Mouse (Mus musculus) CH12.LX (cell line): ENCODE measurements at regions not wholly inside any gene's neighbourhood (a gene's known extent, or its start where the extent isn't known, plus 50 kb on each side); places are given as distances from the start of the nearest gene placed in this dataset.

Experiments
- DNase-seq: peaks from one replicate; pipeline ENCODE4 v3.0.0-alpha.2; 2013; ENCODE audit errors: extremely low read depth
- H3K27ac ChIP-seq: 2 replicates; pipeline ENCODE4 v1.5.1; 2012; ENCODE audit warnings: low read depth, mild to moderate bottlenecking, control low read depth, moderate library complexity; ENCODE audit not compliant: insufficient read depth
- H3K27me3 ChIP-seq: replicated peaks from 2 replicates; pipeline ENCODE3; 2012; ENCODE audit warnings: inconsistent platforms
- H3K36me3 ChIP-seq, 2 experiments: replicated peaks in 1 of 2; 2 replicates each; pipeline versions ENCODE3 to v1.6.1; 2012; ENCODE audit warnings: inconsistent platforms in 1 of 2, low read length in 1 of 2, mild to moderate bottlenecking in 1 of 2, mixed read lengths in 1 of 2, moderate library complexity in 1 of 2; ENCODE audit not compliant: control insufficient read depth in 1 of 2, insufficient read depth in 1 of 2
- H3K4me1 ChIP-seq, 2 experiments: 2 replicates each; pipeline ENCODE4 v1.6.1; 2012; ENCODE audit warnings: inconsistent platforms in 1 of 2, moderate library complexity in 1 of 2; ENCODE audit not compliant: insufficient read depth in 2 of 2, control insufficient read depth in 1 of 2
- H3K4me2 ChIP-seq: 2 replicates; pipeline ENCODE4 v1.6.1; 2012; ENCODE audit warnings: low read depth, mild to moderate bottlenecking, control low read depth; ENCODE audit not compliant: poor library complexity, insufficient read depth, severe bottlenecking
- H3K4me3 ChIP-seq, 3 experiments: fragments of 150-350 bp in 1 of 3; sonication (generic) in 1 of 3; replicated peaks in 1 of 3; 2 replicates each; pipeline versions ENCODE3 to v1.5.1; 2011 to 2012; ENCODE audit warnings: low read depth in 2 of 3, low read length in 2 of 3, mild to moderate bottlenecking in 2 of 3, moderate library complexity in 2 of 3, control low read depth in 1 of 3, improper control_type of control experiment in 1 of 3, inconsistent platforms in 1 of 3, mixed read lengths in 1 of 3; ENCODE audit not compliant: poor library complexity in 1 of 3
- H3K79me2 ChIP-seq: replicated peaks from 2 replicates; pipeline ENCODE4 v1.6.1; 2012; ENCODE audit warnings: mild to moderate bottlenecking, moderate library complexity; ENCODE audit not compliant: control insufficient read depth, poor library complexity, insufficient read depth, severe bottlenecking; ENCODE audit errors: extremely low read depth
- H3K9ac ChIP-seq: 2 replicates; pipeline ENCODE4 v1.6.1; 2012; ENCODE audit warnings: low read depth, mild to moderate bottlenecking, control low read depth, moderate library complexity; ENCODE audit not compliant: insufficient read depth
- H3K9me3 ChIP-seq: replicated peaks from 2 replicates; pipeline ENCODE3; 2012; ENCODE audit warnings: low read length, inconsistent platforms, mixed read lengths
- CHD1 ChIP-seq: IDR thresholded peaks from 2 replicates; pipeline ENCODE4 v1.6.1; 2012; ENCODE audit warnings: low read depth, low read length, improper control_type of control experiment, inconsistent platforms
- CHD2 ChIP-seq: IDR thresholded peaks from 2 replicates; pipeline ENCODE4 v1.6.1; 2011; ENCODE audit warnings: low read length, improper control_type of control experiment
- E2F4 ChIP-seq: IDR thresholded peaks from 2 replicates; pipeline ENCODE4 v1.6.1; 2011; ENCODE audit warnings: low read depth, low read length, improper control_type of control experiment; ENCODE audit not compliant: insufficient replicate concordance
- ETS1 ChIP-seq: conservative IDR thresholded peaks from 2 replicates; pipeline ENCODE4 v1.6.1; 2012; ENCODE audit warnings: low read depth, mild to moderate bottlenecking, inconsistent platforms, low read length, improper control_type of control experiment, moderate library complexity
- HCFC1 ChIP-seq: IDR thresholded peaks from 2 replicates; pipeline ENCODE4 v1.6.1; 2012; ENCODE audit warnings: low read depth, mild to moderate bottlenecking, inconsistent platforms, low read length, improper control_type of control experiment
- IRF4 ChIP-seq: IDR thresholded peaks from 2 replicates; pipeline ENCODE4 v1.6.1; 2014; ENCODE audit warnings: low read depth, mild to moderate bottlenecking, inconsistent platforms, low read length, improper control_type of control experiment
- JUN ChIP-seq: IDR thresholded peaks from 2 replicates; pipeline ENCODE4 v1.6.1; 2011; ENCODE audit warnings: low read depth, mild to moderate bottlenecking, low read length, improper control_type of control experiment, moderate library complexity; ENCODE audit not compliant: insufficient read depth
- JUND ChIP-seq: conservative IDR thresholded peaks from 2 replicates; pipeline ENCODE4 v1.6.1; 2011; ENCODE audit warnings: low read depth, low read length, improper control_type of control experiment
- KAT2A ChIP-seq: IDR thresholded peaks from 2 replicates; pipeline ENCODE4 v1.6.1; 2012; ENCODE audit warnings: low read length, improper control_type of control experiment, inconsistent platforms; ENCODE audit not compliant: insufficient replicate concordance
- MAX ChIP-seq: IDR thresholded peaks from 2 replicates; pipeline ENCODE4 v1.6.1; 2011; ENCODE audit warnings: low read length, improper control_type of control experiment
- MAZ ChIP-seq: IDR thresholded peaks from 2 replicates; pipeline ENCODE4 v1.6.1; 2012; ENCODE audit warnings: low read depth, mild to moderate bottlenecking, inconsistent platforms, low read length, improper control_type of control experiment, moderate library complexity
- MEF2A ChIP-seq: IDR thresholded peaks from 2 replicates; pipeline ENCODE4 v1.6.1; 2014; ENCODE audit warnings: low read depth, mild to moderate bottlenecking, inconsistent platforms, low read length, improper control_type of control experiment, borderline replicate concordance
- MXI1 ChIP-seq: IDR thresholded peaks from 2 replicates; pipeline ENCODE4 v1.6.1; 2011; ENCODE audit warnings: mild to moderate bottlenecking, low read depth, low read length, improper control_type of control experiment
- NELFE ChIP-seq: IDR thresholded peaks from 2 replicates; pipeline ENCODE4 v1.6.1; 2011; ENCODE audit warnings: low read depth, low read length, improper control_type of control experiment
- NRF1 ChIP-seq: IDR thresholded peaks from 2 replicates; pipeline ENCODE4 v1.6.1; 2014; ENCODE audit warnings: low read depth, mild to moderate bottlenecking, inconsistent platforms, low read length, improper control_type of control experiment, moderate library complexity
- PAX5 ChIP-seq: IDR thresholded peaks from 2 replicates; pipeline ENCODE4 v1.6.1; 2012; ENCODE audit warnings: low read length, inconsistent platforms, mixed read lengths
- POLR2AphosphoS2 ChIP-seq: IDR thresholded peaks from 2 replicates; pipeline ENCODE4 v1.6.1; 2011; ENCODE audit warnings: low read depth, low read length, improper control_type of control experiment
- RAD21 ChIP-seq: IDR thresholded peaks from 2 replicates; pipeline ENCODE4 v1.6.1; 2011; ENCODE audit warnings: low read depth, mild to moderate bottlenecking, low read length, improper control_type of control experiment, moderate library complexity
- RCOR1 ChIP-seq: conservative IDR thresholded peaks from 2 replicates; pipeline ENCODE4 v1.6.1; 2012; ENCODE audit warnings: low read depth, mild to moderate bottlenecking, inconsistent platforms, low read length, improper control_type of control experiment
- SIN3A ChIP-seq: IDR thresholded peaks from 2 replicates; pipeline ENCODE4 v1.6.1; 2012; ENCODE audit warnings: low read length, improper control_type of control experiment, inconsistent platforms
- TBP ChIP-seq: conservative IDR thresholded peaks from 2 replicates; pipeline ENCODE4 v1.6.1; 2011; ENCODE audit warnings: low read depth, low read length, improper control_type of control experiment
- UBTF ChIP-seq: IDR thresholded peaks from 2 replicates; pipeline ENCODE4 v1.6.1; 2012; ENCODE audit warnings: low read depth, mild to moderate bottlenecking, inconsistent platforms, low read length, improper control_type of control experiment, moderate library complexity
- ZC3H11A ChIP-seq: IDR thresholded peaks from 2 replicates; pipeline ENCODE4 v1.6.1; 2012; ENCODE audit warnings: low read depth, mild to moderate bottlenecking, inconsistent platforms, low read length, improper control_type of control experiment
- ZMIZ1 ChIP-seq: IDR thresholded peaks from 2 replicates; pipeline ENCODE4 v1.6.1; 2012; ENCODE audit warnings: low read depth, mild to moderate bottlenecking, inconsistent platforms, low read length, improper control_type of control experiment
- ZNF384 ChIP-seq: IDR thresholded peaks from 2 replicates; pipeline ENCODE4 v1.6.1; 2012; ENCODE audit warnings: low read depth, low read length, improper control_type of control experiment, inconsistent platforms
- dilution Hi-C: fragments of 300-500 bp; cut with MboI; formaldehyde crosslinking; loops from 2 replicates; pipeline ENCODE4 v1.14.3; 2020; ENCODE audit warnings: low sequenced_read_pairs; ENCODE audit not compliant: extremely low pct_unique_long_range_greater_than_20kb, extremely low pct_ligation_motif_present
- in situ Hi-C: fragments of 300-500 bp; cut with MboI; formaldehyde crosslinking; loops from 3 replicates; pipeline ENCODE4 v1.14.3; 2019; ENCODE audit warnings: low sequenced_read_pairs, low pct_ligation_motif_present, low pct_unique_long_range_greater_than_20kb, mixed read lengths

DNA sequence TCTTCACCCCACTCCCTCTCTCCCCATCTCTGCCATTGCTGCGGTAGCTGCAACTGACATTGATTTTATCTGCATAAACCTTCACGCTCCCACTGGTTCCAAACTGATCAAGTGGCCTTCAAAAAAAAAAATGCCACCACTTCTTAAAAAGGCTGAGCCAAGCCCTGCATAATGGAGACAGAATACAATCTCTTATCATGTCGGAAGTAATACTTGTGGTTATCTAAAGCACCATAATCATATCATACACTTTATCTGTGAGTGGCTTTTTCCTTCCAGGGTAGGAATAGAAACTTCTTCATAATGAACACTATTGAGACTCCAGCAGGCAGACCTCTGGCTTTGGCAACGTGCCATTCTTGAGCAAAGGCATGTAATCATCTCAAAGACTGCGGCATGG is 171.5 kb upstream of the Bmp4 start:
- H3K9ac ChIP-seq, result no peak overlapping the region
- in situ Hi-C loops (no loop called here), dilution Hi-C loops (no loop called here)
- H3K36me3 ChIP-seq, result no peaks in the 10 kb centered on the region
- H3K27ac ChIP-seq, result no peak overlapping the region
- no peak overlapping the region for H3K4me3 ChIP-seq
- no peaks in the 10 kb centered on the region for H3K79me2 ChIP-seq
- H3K4me1 ChIP-seq, result no peaks in the 10 kb centered on the region
- TF ChIP-seq JUND, result no peak
- TF ChIP-seq ZMIZ1, result no peak
- TF ChIP-seq IRF4, result no peak
- no peak for TF ChIP-seq JUN
- no peak for TF ChIP-seq E2F4
- no peak for TF ChIP-seq KAT2A
- TF ChIP-seq TBP, result no peak
- TF ChIP-seq MAZ, result no peak
- TF ChIP-seq CHD1, result no peak
- TF ChIP-seq PAX5, result no peak
- TF ChIP-seq RAD21, result no peak
- TF ChIP-seq MEF2A, result no peak
- TF ChIP-seq HCFC1, result no peak
- TF ChIP-seq SIN3A, result no peak
- TF ChIP-seq ETS1, result no peak
- TF ChIP-seq RCOR1, result no peak
- TF ChIP-seq MXI1, result no peak
- TF ChIP-seq MAX, result no peak
- no peak for TF ChIP-seq ZNF384
- TF ChIP-seq NELFE, result no peak
- no peaks in the 10 kb centered on the region for H3K9me3 ChIP-seq
- H3K4me2 ChIP-seq, result no peak overlapping the region
- H3K27me3 ChIP-seq, result no peaks in the 10 kb centered on the region
- DNase-seq, result no peak

GRCm38 (mm10) chr14:46553239-46553638 is 162.8 kb upstream of the Bmp4 start:
- in situ Hi-C loops, result no loop called here
- no peaks in the 10 kb centered on the region for H3K9me3 ChIP-seq
- H3K9ac ChIP-seq, result no peak overlapping the region
- H3K36me3 ChIP-seq, result no peaks in the 10 kb centered on the region
- no peaks in the 10 kb centered on the region for H3K27me3 ChIP-seq
- no peak overlapping the region for H3K4me3 ChIP-seq
- no peaks in the 10 kb centered on the region for H3K4me1 ChIP-seq
- H3K27ac ChIP-seq, result no peak overlapping the region
- H3K79me2 ChIP-seq, result no peaks in the 10 kb centered on the region
- no peak for TF ChIP-seq POLR2AphosphoS2
- TF ChIP-seq ZC3H11A, result no peak
- TF ChIP-seq KAT2A, result no peak
- TF ChIP-seq CHD2, result no peak
- TF ChIP-seq IRF4, result no peak
- no peak for TF ChIP-seq MAZ
- no peak for TF ChIP-seq E2F4
- TF ChIP-seq UBTF, result no peak
- no peak for TF ChIP-seq NRF1
- TF ChIP-seq ZNF384, result no peak
- TF ChIP-seq PAX5, result no peak
- TF ChIP-seq MAX, result no peak
- TF ChIP-seq HCFC1, result no peak
- no peak for TF ChIP-seq JUN
- dilution Hi-C loops, result no loop called here
- no peak for DNase-seq
- no peak overlapping the region for H3K4me2 ChIP-seq
